Mouse (Mus musculus) heart, embryonic 16.5 days (tissue): Measurements from ENCODE around the gene Hdac9. TPM values are rescaled to one million over a fixed set of nuclear protein-coding genes. Genes with fewer than 3 reads are reported as not detected.

ENCODE experiments used
- ATAC-seq: fragments of 200-750 bp; cut with Nextera tagmentation; replicated peaks from 2 replicates; pipeline ENCODE4 v1.8.0; 2017; ENCODE audit warnings: moderate number of reproducible peaks; ENCODE audit not compliant: insufficient read depth, low FRiP score; ENCODE audit errors: extremely low read depth
- H3K27ac ChIP-seq: fragments of 300-500 bp; sonication (generic); 2 replicates; pipeline ENCODE4 v1.5.1; 2014; ENCODE audit warnings: mild to moderate bottlenecking, low read length, control low read depth, moderate library complexity
- H3K27me3 ChIP-seq: fragments of 300-500 bp; sonication (generic); 2 replicates; pipeline ENCODE4 v1.6.1; 2014; ENCODE audit warnings: low read length, mixed read lengths; ENCODE audit not compliant: control insufficient read depth, insufficient read depth
- H3K36me3 ChIP-seq: fragments of 300-500 bp; sonication (generic); 2 replicates; pipeline ENCODE4 v1.6.1; 2014; ENCODE audit not compliant: control insufficient read depth, insufficient read depth
- H3K4me1 ChIP-seq: fragments of 300-500 bp; sonication (generic); 2 replicates; pipeline ENCODE4 v1.6.1; 2014; ENCODE audit warnings: low read length, mixed read lengths; ENCODE audit not compliant: control insufficient read depth, insufficient read depth
- H3K4me2 ChIP-seq: fragments of 300-500 bp; sonication (generic); 2 replicates; pipeline ENCODE4 v1.6.1; 2014; ENCODE audit warnings: low read depth, mild to moderate bottlenecking, control low read depth, low read length
- H3K4me3 ChIP-seq: fragments of 300-500 bp; sonication (generic); 2 replicates; pipeline ENCODE4 v1.5.1; 2014; ENCODE audit warnings: mild to moderate bottlenecking, control low read depth, low read length
- H3K9ac ChIP-seq: fragments of 300-500 bp; sonication (generic); 2 replicates; pipeline ENCODE4 v1.6.1; 2014; ENCODE audit warnings: low read length, control low read depth
- H3K9me3 ChIP-seq: fragments of 300-500 bp; sonication (generic); replicated peaks from 2 replicates; pipeline ENCODE4 v1.6.1; 2016; ENCODE audit warnings: low read length; ENCODE audit not compliant: control insufficient read depth
- WGBS: fragments of 180-500 bp; shearing (Covaris S2); extraction: QIAGEN DNeasy Blood & Tissue Kit; methylation state at CpG from one replicate; pipeline ENCODE4 v1.1.7; 2014; 5-methylcytosine and 5-hydroxymethylcytosine counted together
- polyA plus RNA-seq: library from polyadenylated mRNA; unstranded; fragments of >200 nt; fragmentation: Nextera tagmentation; extraction: Ambion mirVana; gene quantifications from 2 replicates; pipeline ENCODE4 v1.2.1, GENCODE M21; 2015

Gene Hdac9
- polyA plus RNA-seq, 1 experiment from 2014 or later, result 21.4 TPM

GRCm38 (mm10) chr12:34327111-34327510 is 589.8 kb downstream of the Hdac9 start:
- Histone ChIP-seq H3K4me3 (no peak overlapping the region), H3K27me3 (no peaks in the 10 kb centered on the region), H3K9ac (no peak overlapping the region), H3K4me1 (no peaks in the 10 kb centered on the region), H3K4me2 (no peak overlapping the region), H3K36me3 (no peaks in the 10 kb centered on the region), H3K27ac (no peak overlapping the region), H3K9me3 (no peaks in the 10 kb centered on the region)
- 90% methylated on average over 1 of the region's 1 CpGs for WGBS
- ATAC-seq, result no peak

GRCm38 (mm10) chr12:34312113-34312719 is 604.7 kb downstream of the Hdac9 start:
- no peaks in the 10 kb centered on the region for H3K4me1 ChIP-seq
- H3K9me3 ChIP-seq, result no peaks in the 10 kb centered on the region
- H3K4me2 ChIP-seq, result no peak overlapping the region
- no peaks in the 10 kb centered on the region for H3K27me3 ChIP-seq
- no peaks in the 10 kb centered on the region for H3K36me3 ChIP-seq
- no peak for ATAC-seq
- no peak overlapping the region for H3K27ac ChIP-seq
- no peak overlapping the region for H3K9ac ChIP-seq
- 80% methylated on average over 15 of the region's 15 CpGs for WGBS
- no peak overlapping the region for H3K4me3 ChIP-seq

GRCm38 (mm10) chr12:34305453-34305852 is 611.4 kb downstream of the Hdac9 start:
- Histone ChIP-seq H3K9ac (no peak overlapping the region), H3K9me3 (no peaks in the 10 kb centered on the region), H3K27me3 (no peaks in the 10 kb centered on the region), H3K4me2 (no peak overlapping the region), H3K4me3 (no peak overlapping the region), H3K4me1 (peaks cover 9% of the 10 kb centered on the region), H3K36me3 (no peaks in the 10 kb centered on the region), H3K27ac (0 out of 2 replicates have a peak overlapping the region, but pooled peaks have one; percentile 31)
- ATAC-seq, result no peak; the same call in 1 of the 2 replicates
- 37% methylated on average over 3 of the region's 3 CpGs for WGBS

- Histone ChIP-seq H3K36me3 (no peaks in the 10 kb centered on the region), H3K9me3 (no peaks in the 10 kb centered on the region), H3K27me3 (no peaks in the 10 kb centered on the region), H3K4me1 (no peaks in the 10 kb centered on the region), H3K27ac (no peak overlapping the region), H3K4me2 (no peak overlapping the region), H3K4me3 (no peak overlapping the region), H3K9ac (no peak overlapping the region)
- ATAC-seq, result no peak
- WGBS, result 81% methylated on average over 7 of the region's 7 CpGs
These were observed 624.5 kb downstream of the Hdac9 start for GRCm38 (mm10) chr12:34292346-34292745.

GRCm38 (mm10) chr12:34287218-34287617 is 629.7 kb downstream of the Hdac9 start:
- H3K9ac ChIP-seq, result no peak overlapping the region
- H3K4me1 ChIP-seq, result no peaks in the 10 kb centered on the region
- H3K4me2 ChIP-seq, result no peak overlapping the region
- no peak overlapping the region for H3K4me3 ChIP-seq
- no peak; the same call in 1 of the 2 replicates for ATAC-seq
- 70% methylated on average over 2 of the region's 2 CpGs for WGBS
- no peaks in the 10 kb centered on the region for H3K9me3 ChIP-seq
- H3K27ac ChIP-seq, result no peak overlapping the region
- H3K27me3 ChIP-seq, result no peaks in the 10 kb centered on the region
- no peaks in the 10 kb centered on the region for H3K36me3 ChIP-seq

GRCm38 (mm10) chr12:34284888-34285287 is 632.0 kb downstream of the Hdac9 start:
- no peaks in the 10 kb centered on the region for H3K36me3 ChIP-seq
- H3K9ac ChIP-seq, result no peak overlapping the region
- no peaks in the 10 kb centered on the region for H3K4me1 ChIP-seq
- H3K9me3 ChIP-seq, result no peaks in the 10 kb centered on the region
- no peak overlapping the region for H3K4me2 ChIP-seq
- ATAC-seq, result no peak
- H3K27ac ChIP-seq, result no peak overlapping the region
- H3K4me3 ChIP-seq, result no peak overlapping the region
- no peaks in the 10 kb centered on the region for H3K27me3 ChIP-seq

- WGBS, result 91% methylated on average over 3 of the region's 3 CpGs
- Histone ChIP-seq H3K4me3 (no peak overlapping the region), H3K27me3 (no peaks in the 10 kb centered on the region), H3K36me3 (no peaks in the 10 kb centered on the region), H3K9ac (no peak overlapping the region), H3K4me1 (no peaks in the 10 kb centered on the region), H3K9me3 (no peaks in the 10 kb centered on the region), H3K4me2 (no peak overlapping the region), H3K27ac (no peak overlapping the region)
- no peak for ATAC-seq
These were observed 632.5 kb downstream of the Hdac9 start for GRCm38 (mm10) chr12:34284396-34284795.

- H3K27me3 ChIP-seq, result no peaks in the 10 kb centered on the region
- H3K4me1 ChIP-seq, result no peaks in the 10 kb centered on the region
- WGBS, result 78% methylated on average over 12 of the region's 12 CpGs
- no peak overlapping the region for H3K4me2 ChIP-seq
- no peak overlapping the region for H3K9ac ChIP-seq
- no peak overlapping the region for H3K4me3 ChIP-seq
- H3K27ac ChIP-seq, result no peak overlapping the region
- no peak for ATAC-seq
- no peaks in the 10 kb centered on the region for H3K36me3 ChIP-seq
- no peaks in the 10 kb centered on the region for H3K9me3 ChIP-seq
These were observed 638.1 kb downstream of the Hdac9 start for GRCm38 (mm10) chr12:34278822-34279221.

GRCm38 (mm10) chr12:34273816-34274215 is 643.1 kb downstream of the Hdac9 start:
- Histone ChIP-seq H3K9me3 (no peaks in the 10 kb centered on the region), H3K9ac (no peak overlapping the region), H3K4me3 (no peak overlapping the region), H3K27ac (no peak overlapping the region), H3K36me3 (no peaks in the 10 kb centered on the region), H3K27me3 (no peaks in the 10 kb centered on the region), H3K4me1 (0 out of 2 replicates have a peak, but pooled peaks cover 3% of the 10 kb centered on the region), H3K4me2 (no peak overlapping the region)
- no peak for ATAC-seq
- WGBS, result 78% methylated on average over 1 of the region's 1 CpGs
